Mouse (Mus musculus) spleen, adult 18-20 months (tissue): ENCODE results near the gene Iffo1.
A peak's percentile ranks its signal among the peaks of the same experiment; 100 is the strongest.

ENCODE experiments used
- DNase-seq, 2 experiments: peaks; one replicate each; pipeline ENCODE4 v3.0.0; 2022; ENCODE audit warnings: mixed read lengths in 2 of 2

Gene Iffo1

GRCm38 (mm10) chr6:125143128-125143527 is 1.9 kb upstream of the Iffo1 start:
- DNase-seq = no peak

DNA sequence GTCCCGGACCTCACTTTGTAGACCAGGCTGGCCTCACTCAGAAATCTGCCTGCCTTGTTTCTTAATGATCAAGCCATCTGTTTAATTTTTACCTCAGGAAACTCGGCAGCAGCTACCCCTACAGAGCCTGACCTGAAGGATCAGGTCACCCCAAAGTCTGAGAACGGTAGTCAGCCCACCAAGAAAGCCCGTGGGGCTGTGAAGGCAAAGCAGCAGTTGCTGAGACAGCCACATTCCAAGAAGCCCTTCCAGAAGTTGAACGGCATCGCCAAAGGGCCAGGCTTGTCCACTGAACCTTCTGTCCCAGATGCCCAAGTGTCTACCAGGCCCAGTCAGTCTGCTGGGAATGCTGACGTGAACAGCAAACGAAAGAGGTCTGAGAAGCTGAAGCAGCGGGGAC is 1.1 kb upstream of the Iffo1 start:
- DNase-seq = no peak

DNA sequence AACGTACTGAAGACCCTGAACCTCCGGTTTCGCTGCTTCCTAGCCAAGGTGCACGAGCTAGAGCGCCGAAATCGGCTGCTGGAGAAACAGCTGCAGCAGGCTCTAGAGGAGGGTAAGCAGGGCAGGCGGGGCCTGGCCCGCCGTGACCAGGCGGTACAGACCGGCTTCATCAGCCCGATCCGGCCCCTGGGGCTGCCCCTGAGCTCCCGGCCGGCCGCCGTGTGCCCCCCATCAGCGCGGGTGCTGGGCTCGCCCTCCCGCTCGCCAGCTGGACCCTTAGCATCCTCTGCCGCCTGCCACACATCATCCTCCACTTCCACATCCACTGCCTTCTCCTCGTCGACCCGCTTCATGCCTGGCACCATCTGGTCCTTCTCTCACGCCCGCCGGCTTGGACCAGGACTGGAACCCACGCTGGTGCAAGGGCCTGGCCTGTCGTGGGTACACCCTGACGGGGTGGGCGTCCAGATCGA is 474 bp downstream of the Iffo1 start:
- no peak for DNase-seq

DNA sequence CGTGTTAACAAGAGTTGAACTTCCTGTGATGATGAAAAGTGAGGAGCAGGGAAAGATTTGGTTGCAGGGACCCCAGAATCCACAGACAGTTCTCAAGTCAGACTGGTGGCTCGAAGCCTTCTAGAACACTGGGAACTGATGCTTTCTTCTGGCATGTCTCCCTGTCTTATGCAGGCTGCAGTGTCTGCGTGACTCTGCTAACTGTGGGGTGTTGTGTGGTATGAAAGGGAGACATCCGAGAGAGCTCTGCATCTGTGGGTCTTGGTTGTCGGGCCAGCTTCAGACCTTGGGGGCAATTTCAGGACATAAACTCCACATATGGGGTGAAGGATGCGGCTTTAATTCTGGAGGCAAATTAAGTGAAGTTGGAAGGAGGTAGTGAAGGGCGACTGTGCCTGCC is 1.1 kb downstream of the Iffo1 start:
- no peak for DNase-seq

DNA sequence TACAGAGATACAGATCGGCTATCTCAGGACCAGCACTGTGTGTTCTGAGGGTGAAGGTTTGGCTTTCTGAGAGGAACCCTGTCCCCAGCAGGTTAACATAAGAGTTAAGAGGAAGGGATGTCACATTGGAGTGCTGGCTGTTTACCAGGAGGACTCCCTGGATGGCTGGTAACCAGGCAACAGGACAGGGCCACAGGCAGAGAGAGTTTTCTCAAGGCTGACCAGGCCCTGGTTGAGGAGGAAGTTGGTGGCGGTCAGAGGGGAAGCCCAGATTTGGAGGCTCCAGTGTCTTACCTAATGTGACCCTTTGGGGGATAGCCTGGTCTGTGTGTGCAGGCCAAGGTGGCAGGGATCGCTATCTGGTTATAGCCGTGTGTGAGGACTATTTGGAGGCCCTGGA is 1.8 kb downstream of the Iffo1 start:
- DNase-seq = no peak

- no peak for DNase-seq
These were observed 2.3 kb downstream of the Iffo1 start for GRCm38 (mm10) chr6:125147329-125147728.

- no peak for DNase-seq
These were observed 3.3 kb downstream of the Iffo1 start for GRCm38 (mm10) chr6:125148251-125148925.

- no peak for DNase-seq
These were observed 4.0 kb downstream of the Iffo1 start for GRCm38 (mm10) chr6:125148926-125149568.

- no peak for DNase-seq
These were observed 4.5 kb downstream of the Iffo1 start for GRCm38 (mm10) chr6:125149569-125149950.

DNA sequence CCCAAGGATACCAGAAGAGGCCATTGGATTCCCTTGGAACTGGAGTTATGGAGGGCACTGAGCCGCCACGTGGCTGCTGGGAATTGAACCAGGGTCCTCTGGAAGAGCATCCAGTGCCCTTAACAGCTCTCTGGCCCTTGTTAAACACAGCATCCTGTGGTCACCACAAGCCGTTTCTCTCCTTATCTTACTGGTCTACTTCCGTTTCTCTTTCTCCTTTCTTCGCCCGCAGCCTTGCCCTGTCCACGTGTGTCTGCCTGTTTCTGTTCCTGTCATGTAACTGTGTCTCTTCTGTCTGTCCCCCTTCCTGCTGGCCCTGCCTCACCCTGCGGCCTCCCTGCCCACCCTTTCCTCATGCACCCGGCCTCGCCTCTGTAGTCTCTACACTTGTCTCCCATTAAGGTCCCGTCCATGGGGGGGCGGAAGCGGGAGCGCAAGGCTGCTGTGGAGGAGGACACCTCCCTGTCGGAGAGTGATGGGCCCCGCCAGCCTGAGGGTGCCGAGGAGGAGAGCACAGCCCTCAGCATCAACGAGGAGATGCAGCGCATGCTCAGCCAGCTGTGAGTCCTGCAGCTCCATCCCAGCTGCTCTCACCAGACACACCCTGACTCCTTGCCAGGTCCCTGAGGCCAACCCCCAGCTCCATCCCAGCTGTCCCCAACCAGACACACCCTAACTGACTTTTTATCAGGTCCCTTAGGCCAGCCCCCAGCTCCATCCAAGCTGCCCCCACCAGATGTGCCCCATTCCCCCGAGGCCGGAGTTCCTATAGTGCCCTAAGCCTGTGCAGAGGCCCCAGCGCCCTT is 7.4 kb downstream of the Iffo1 start:
- DNase-seq = no peak

DNA sequence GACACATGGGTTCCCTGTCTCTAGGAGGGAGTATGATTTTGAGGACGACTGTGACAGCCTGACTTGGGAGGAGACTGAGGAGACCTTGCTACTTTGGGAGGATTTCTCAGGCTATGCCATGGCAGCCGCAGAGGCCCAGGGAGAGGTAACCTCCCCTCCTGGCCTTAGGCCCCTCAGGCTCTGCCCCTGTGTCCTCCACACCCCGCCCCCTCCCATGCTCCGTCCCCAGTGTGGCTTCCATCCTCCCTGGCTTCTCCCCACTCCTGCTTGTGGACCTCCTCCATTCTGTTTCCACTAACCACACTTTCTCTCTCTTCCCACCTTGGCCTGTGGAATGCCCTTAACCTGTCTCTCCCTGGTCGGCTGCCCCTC is 8.0 kb downstream of the Iffo1 start:
- no peak for DNase-seq

- DNase-seq = no peak
These were observed 8.6 kb downstream of the Iffo1 start for GRCm38 (mm10) chr6:125153682-125154081.

DNA sequence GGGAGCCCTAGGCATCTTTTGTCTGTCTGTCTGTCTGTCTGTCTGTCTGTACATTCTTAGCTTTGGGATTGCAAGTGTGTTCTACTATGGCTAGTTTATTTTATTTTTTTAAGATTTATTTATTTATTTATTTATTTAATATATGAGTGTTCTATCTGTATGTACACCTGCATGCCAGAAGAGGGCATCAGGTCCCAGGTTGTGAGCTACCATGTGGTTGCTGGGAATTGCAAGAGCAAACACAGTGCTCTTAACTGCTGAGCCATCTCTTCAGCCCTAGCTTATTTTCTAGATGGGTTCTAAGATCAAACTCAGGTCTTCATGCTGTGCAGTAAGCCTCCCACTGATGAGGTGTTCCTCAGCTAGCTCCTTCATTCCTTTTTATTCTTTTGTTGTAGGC is 9.5 kb downstream of the Iffo1 start:
- DNase-seq = no peak

DNA sequence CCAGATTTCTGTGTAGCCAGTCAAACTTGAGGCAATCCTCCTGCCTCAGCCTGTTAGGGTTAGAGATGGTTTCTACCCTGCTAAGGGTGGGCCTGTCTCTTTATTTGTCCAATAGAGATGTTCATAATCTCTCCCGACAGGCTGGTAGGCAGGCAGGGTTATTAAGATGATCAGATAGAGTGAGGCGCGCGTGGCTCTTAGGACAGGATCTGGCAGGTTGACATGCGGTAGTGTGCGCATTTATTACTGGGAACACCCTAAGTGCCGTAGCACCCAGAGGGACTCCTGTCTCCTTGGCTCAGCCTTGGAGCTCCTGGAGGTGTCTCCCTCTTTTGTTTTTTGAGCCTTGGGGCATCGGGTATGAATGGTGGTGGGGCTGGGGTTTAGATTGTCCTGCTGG is 10.2 kb downstream of the Iffo1 start:
- no peak for DNase-seq

DNA sequence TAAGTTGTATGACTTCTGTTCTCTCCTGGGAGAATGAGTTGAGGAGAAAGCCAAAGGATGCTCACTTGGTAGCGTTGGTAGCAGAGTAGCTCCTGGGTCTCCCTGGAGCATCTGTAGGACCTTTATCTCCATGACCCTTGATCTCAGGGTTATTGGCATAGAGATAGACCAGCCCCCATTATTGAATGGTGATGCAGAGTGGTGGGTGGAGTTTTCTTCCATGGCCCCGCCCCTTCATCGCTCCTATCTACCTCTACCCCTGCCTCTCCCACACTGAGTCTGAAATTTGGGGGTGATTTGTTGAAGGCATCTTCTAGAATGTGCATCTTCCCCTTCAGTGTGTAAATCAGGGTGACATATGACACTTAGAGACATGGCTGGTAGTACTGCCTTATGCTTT is 11.4 kb downstream of the Iffo1 start:
- no peak for DNase-seq

DNA sequence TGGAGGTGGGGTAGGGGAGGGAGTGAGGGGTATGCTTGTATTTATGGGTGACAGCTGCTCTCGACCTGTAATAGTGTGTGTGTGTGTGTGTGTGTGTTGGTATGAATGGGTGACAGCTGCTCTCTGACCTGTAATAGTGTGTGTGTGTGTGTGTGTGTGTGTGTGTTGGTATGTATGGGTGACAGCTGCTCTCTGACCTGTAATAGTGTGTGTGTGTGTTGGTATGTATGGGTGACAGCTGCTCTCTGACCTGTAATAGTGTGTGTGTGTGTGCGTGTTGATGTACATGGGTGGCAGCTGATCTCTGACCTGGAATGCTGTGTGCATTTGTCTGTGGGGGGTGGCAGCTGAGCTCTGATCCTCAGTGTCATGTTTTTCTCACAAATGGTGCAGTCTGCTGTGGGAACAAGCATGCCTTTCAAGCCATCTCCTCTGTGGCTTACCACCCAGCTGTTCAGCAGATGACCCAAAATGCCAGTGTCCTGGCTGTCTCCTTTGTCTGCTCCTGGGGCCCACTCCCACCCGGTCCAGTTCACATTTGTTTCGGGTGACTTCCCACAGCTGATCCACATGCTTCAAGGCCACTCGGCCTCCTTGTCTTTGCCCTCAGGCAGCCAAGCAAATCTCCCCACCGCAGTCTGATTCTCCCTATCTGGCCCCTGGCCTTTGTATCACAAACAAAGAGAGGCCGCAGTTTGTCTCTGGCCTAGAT is 12.0 kb downstream of the Iffo1 start:
- DNase-seq = no peak

GRCm38 (mm10) chr6:125158944-125159492 is 14.0 kb downstream of the Iffo1 start:
- no peak for DNase-seq

- no peak for DNase-seq
These were observed 14.9 kb downstream of the Iffo1 start for GRCm38 (mm10) chr6:125159773-125160557.

GRCm38 (mm10) chr6:125160558-125160853 is 15.5 kb downstream of the Iffo1 start:
- no peak for DNase-seq

DNA sequence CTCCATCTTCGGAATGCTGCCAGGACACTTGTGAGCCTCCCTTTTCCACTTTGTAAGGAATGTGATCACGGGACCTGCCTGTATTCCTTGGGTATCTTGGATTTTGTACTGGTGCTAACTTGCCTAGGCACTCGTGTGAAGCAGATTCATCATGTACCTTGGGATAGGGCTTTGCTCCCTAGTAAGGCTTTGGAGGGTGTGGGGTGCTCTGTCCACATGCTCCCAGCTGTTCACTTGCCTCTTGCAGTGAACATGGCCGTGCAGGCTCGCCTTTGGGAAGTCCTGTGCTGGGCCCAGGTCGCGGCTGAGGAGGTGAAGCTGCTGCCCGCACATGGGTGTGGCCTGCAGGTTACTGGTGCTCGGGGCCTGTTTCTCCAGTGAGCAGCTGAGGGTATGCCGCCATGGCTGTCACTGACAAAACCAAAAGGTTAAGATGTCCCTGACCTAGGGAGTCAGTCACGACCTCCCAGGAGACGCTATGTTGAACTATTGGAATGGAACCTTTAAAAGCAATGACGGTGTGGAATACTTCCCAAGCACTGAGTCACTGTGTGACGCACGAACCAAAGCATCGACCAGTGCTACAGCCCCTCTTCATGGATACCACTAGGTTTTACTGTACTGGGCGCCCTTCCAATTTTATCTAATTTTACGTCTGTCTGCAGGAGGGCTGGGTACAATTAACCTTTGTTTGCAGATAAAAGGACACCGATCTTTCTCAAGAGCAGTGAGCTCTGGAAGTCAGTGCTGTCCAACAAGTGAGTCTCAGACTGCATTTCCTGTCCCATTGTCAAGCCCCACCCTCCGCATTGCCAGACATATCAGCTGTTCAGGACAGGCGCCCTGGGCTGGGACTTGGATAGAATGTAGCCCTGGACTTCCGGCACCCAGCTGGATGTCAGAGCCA is 16.1 kb downstream of the Iffo1 start:
- no peak for DNase-seq

- DNase-seq = peak; percentile 47 to 73
These were observed 16.9 kb downstream of the Iffo1 start for GRCm38 (mm10) chr6:125161971-125162370.
